Mouse (Mus musculus) C2C12 (cell line): ENCODE data around the gene Lrmda.

ENCODE experiments used
- MYOG ChIP-seq: IDR thresholded peaks from one replicate; pipeline ENCODE4 v1.6.1; 2011; ENCODE audit not compliant: control insufficient read depth, insufficient read length; ENCODE audit errors: extremely low read depth
- USF1 ChIP-seq: IDR thresholded peaks from one replicate; pipeline ENCODE4 v1.6.1; 2011; ENCODE audit warnings: low read depth, mild to moderate bottlenecking, control low read depth, moderate library complexity

DNA sequence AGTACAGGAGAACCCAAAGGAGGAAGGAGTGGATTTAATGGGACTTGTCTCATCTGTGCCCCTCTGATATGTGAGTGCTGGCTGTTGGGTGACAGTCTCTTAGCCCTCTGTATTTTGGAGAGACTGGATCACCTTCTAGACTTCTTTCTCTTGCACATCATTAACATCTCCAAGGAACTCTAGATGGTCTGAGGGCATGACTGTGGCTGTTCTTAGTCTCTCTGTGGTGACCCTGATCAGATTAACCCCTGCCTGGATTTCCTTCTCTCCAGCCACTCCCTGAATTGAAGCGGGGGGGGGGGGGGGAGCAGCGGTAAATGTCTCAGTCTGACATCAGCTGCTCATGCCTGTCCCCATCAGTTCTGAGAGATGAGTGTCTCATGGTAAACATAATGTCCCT lies 528.8 kb downstream of the Lrmda start:
- TF ChIP-seq MYOG (no peak), USF1 (no peak)
